Mouse (Mus musculus): ENCODE data around the gene Fbxl15. TPM values are rescaled to one million over a fixed set of nuclear protein-coding genes. Genes with fewer than 3 reads are reported as not detected.

Fbxl15 gene
- total RNA-seq, 2 experiments from 2014 or later = 2.4 to 2.8 TPM

DNA sequence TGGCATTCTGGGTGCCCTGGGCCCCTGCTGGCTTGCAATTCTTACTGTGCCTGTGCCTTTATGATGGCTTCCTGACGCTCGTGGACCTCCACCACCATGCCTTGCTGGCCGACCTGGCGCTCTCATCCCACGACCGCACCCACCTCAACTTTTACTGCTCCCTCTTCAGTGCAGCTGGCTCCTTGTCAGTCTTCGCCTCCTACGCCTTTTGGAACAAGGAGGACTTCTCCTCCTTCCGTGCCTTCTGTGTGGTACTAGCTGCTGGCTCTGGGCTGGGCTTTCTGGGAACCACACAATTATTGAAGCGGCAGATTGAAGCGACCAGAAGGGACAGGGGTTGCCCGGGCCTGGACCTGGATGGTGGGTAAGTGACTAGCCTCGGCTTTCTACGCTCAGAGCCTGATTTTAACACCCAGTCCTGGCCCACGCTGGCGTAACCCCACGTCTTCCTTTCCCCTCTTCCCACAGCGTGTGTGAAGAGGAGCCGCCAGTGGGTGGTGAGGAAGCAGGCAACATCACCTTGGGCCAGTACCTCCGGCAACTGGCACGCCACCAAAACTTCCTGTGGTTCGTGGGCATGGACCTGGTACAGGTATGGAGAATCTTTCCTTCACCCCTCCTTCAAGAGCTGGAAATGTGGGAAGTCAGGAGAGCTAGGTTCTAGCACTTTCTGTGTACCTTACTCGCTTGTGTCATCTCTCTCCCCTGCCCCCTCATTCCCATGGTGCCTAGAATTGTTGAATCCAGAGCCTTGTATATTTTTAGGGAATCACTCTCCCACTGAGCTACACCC lies 40.0 kb downstream of the Fbxl15 start:
- intact Hi-C loops (cut with DNase I; ENCODE audit: low total_unique reads) = no loop called here
- DNase-seq = no peak

DNA sequence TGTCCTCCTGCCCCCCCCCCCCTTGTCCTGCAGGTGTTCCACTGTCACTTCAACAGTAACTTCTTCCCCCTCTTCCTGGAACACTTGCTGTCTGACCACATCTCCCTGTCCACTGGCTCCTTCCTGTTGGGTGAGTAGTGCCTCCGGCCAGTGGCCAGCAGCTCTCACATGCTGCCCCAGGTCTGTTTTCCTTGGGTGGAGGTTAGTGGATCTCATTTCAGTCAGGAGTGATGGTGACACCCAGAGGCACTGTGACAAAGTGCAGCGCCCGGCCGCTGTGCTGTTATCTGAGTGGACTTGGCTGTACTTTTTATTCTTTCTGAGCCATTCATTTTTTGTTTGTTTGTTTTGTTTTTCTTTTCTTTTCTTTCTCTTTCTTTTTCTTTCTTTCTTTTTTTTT lies 41.2 kb downstream of the Fbxl15 start:
- intact Hi-C loops (cut with DNase I; ENCODE audit: low total_unique reads) = no loop called here
- peak; percentile 68 for DNase-seq

DNA sequence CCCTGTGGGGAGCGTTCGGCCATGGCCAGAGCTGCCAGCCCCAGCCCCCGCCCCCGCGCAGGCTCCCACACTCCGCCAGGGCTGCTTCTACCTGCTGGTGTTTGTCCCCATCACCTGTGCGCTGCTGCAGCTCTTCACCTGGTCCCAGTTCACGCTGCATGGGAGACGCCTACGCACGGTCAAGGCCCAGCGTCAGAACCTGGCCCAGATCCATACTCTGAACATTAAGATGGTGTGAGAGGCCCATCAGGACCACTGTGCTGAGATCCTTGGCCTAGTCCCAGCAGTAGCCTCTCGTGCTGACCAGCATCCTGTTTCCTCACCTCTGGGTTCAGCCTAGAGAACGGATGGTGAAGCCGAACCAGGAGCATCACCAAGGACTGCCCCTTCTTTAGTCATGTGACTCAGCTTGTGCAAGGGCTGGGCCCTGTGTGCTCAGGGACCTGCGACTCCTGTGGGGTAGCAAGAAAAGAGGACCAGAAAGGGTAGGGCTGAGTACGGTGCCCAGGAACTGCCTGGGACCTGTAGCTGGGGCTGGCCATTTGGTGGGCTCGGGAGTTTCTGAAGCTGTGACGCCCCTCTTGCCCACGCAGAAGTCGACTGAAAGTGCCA lies 46.6 kb downstream of the Fbxl15 start:
- no peak for DNase-seq
- intact Hi-C loops (cut with DNase I; ENCODE audit: low total_unique reads) = no loop called here

DNA sequence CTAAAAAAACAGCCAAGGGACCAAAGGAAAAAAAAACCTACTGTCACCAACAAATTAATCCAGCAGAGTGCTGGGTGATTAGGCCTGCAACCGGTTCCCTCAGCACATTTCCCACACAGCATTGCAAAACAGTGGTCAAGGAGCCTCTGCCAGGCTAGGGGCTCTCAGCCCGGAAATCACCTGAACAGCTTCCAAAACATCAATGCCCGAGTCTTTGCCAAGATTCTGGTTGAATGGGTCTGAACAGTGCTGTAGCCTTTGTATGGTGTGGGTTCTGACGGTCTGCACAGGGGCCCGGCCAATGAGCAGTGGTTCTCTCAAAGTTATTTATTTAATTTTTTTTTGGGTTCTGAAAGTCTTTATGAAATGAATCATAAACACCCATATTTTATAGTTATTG lies 47.5 kb downstream of the Fbxl15 start:
- intact Hi-C loops (cut with DNase I; ENCODE audit: low total_unique reads) = no loop called here
- DNase-seq = no peak

DNA sequence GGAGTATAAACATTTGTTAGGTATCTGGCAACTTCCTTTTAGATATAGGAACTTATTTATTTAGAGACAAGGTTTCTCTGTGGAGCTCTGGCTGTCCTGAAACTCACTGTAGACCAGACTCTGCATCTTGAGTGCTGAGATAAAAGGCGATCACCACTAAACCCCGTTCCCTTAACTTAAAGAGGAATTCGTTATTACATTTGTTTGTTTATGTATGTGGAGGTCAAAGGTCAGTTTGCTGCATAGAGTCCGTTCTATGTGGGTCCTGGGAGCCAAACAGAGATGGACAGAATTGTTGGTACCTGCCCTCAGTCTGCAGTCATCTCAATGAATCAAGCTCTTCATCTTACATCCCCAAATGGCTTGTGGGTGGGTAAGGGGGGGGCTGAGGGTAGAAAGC lies 47.9 kb downstream of the Fbxl15 start:
- intact Hi-C loops (cut with DNase I; ENCODE audit: low total_unique reads) = no loop called here
- DNase-seq = no peak

Small RNAs within 50 kb of the gene (microRNA-seq; reads per million reads assigned to microRNA genes)
- 0 to 1.5 reads per million in 2 experiments for gene Mir146b

Other genes starting within 250 kb of the Fbxl15 start
- not detected for gene Elovl3, start 196.3 kb upstream of the Fbxl15 start, total RNA-seq (2021)
- 10 to 100 TPM; 12.9 to 21.9 TPM for gene Pitx3, start 179.9 kb upstream of the Fbxl15 start, total RNA-seq (2021)
- 10 to 100 TPM; 45.0 to 47.8 TPM for gene Gbf1, start 175.7 kb upstream of the Fbxl15 start, total RNA-seq (2021)
- gene Nfkb2, start 23.9 kb upstream of the Fbxl15 start, total RNA-seq (2021) = 10 to 100 TPM in 1 of 2 experiments, 1 to 10 TPM in 1; 9.6 to 10.4 TPM
- 1 to 10 TPM; 1.4 to 1.9 TPM for gene Psd, start 1.0 kb upstream of the Fbxl15 start, total RNA-seq (2021)
- 10 to 100 TPM; 68.7 to 79.0 TPM for gene Cuedc2, start 10.5 kb downstream of the Fbxl15 start, total RNA-seq (2021)
- 1 to 10 TPM; 1.1 TPM for gene Mfsd13a, start 12.9 kb downstream of the Fbxl15 start, total RNA-seq (2021)
- gene 2310034G01Rik, start 22.1 kb downstream of the Fbxl15 start, total RNA-seq (2021) = under 1 TPM; 0.16 to 0.39 TPM
- 10 to 100 TPM; 58.6 to 62.7 TPM for gene Actr1a, start 67.6 kb downstream of the Fbxl15 start, total RNA-seq (2021)
- gene Sufu, start 68.7 kb downstream of the Fbxl15 start, total RNA-seq (2021) = 1 to 10 TPM; 7.6 to 9.1 TPM
- 10 to 100 TPM; 20.1 to 23.1 TPM for gene Trim8, start 173.5 kb downstream of the Fbxl15 start, total RNA-seq (2021)
- 10 to 100 TPM; 47.1 to 56.5 TPM for gene Arl3, start 245.0 kb downstream of the Fbxl15 start, total RNA-seq (2021)
- 1 to 10 TPM; 2.8 to 3.4 TPM for gene Sfxn2, start 245.2 kb downstream of the Fbxl15 start, total RNA-seq (2021)